Mouse (Mus musculus) erythroblast, embryonic 14.5 days (primary cell): Measurements from ENCODE around the gene Coq2.

Experiments
- GATA1 ChIP-seq: IDR thresholded peaks from 2 replicates; pipeline ENCODE4 v1.6.1; 2012; ENCODE audit warnings: low read length, inconsistent platforms, mixed read lengths
- TAL1 ChIP-seq: IDR thresholded peaks from 3 replicates; pipeline ENCODE4 v1.6.1; 2012; ENCODE audit warnings: low read length, inconsistent platforms, mixed read lengths

DNA sequence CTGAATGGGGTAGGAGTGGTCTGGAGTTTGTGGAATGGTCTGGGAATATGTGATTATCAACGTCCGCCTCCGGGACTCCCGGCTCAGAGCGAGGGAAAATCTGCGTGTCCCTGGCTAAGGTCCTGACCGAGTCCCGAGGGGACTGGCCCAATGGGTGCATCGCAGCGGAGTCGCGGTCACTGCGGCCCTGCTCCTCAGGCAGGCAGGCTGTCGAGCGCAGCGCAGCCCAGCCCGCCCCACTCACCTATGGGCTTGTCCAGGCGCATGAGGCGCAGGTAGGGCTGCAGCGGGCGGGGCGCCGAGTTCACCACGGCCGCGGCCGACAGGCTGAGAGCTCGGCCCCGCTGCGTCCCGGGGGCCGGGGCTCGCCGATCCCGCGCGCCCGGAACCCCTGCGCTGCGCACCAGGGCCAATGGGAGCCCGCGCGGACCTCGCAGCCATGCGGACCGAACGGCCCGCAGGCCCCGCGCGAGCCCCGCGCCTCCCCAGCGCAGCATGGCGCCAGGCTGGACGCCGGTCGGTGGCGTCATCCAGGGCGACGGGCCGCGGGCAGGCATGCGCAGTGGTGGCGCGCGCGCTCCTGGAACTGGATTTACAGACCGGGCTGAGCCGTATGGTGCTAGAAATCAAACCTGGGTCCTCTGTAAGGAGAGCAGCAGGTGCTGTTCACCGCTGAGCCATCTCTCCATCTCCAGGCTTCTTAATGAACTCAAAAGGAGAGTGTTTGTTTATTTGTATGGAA lies 1.0 kb downstream of the Coq2 start:
- TF ChIP-seq GATA1 (no peak), TAL1 (no peak)
